Mouse (Mus musculus): Measurements from ENCODE around the gene Ncam2. TPM values are rescaled to one million over a fixed set of nuclear protein-coding genes. Genes with fewer than 3 reads are reported as not detected.

Gene Ncam2
- polyA plus RNA-seq (2012; rRNA removed) = not detected in 2 replicates

DNA sequence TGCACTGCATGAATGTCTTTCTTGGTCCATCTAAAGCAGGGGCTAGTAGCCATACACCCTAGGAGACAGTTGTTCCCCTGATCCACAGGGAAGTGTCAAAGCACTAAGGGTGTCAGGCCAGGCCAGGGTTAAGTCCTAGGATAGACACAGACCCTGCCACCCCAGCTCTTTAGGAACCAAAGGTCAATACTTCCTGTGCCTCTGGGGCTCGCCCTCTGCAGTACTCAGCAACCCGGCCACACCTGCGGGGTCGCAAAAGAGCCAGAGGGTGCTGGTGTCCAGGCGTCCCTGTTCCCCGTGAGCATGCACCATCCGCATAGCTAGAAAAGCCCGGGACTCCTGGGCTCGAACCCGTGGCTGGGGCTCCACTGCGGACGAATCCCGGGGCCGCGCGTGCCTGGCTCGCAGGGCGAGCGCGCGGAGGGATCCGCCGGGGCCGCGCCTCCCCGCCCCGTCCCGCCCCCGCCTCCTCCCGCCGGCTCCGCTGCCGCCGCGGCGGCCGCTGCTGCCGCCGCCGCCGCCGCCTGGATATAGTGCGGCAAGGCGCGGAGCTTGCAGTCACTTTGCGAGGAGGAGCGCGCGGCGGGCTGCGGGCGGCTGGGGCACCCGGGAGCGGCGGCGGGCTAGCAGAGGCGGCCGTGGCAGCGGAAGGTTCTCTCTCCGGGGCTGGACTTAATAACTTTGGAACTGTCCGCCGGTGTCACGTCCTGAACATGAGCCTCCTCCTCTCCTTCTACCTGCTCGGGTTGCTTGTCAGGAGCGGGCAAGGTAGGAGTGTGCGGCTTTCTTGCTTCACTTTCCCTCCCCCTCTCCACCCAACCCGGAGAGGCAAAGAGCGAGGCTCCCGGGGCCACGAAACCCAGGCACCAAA, at the start of gene Ncam2:
Ncam2 (plus strand) TSS at position 497 of the 871 bp plus-strand sequence.

Data from liver, embryonic 18 days (tissue).